Mouse (Mus musculus) cerebellum, postnatal 14 days (tissue): ENCODE results near the gene Pole3.
A peak's percentile ranks its signal among the peaks of the same experiment; 100 is the strongest.

Source experiments
- DNase-seq, 2 experiments: peaks; one replicate each; pipeline ENCODE4 v3.0.0; 2021; ENCODE audit warnings: mixed read lengths in 2 of 2

Gene Pole3

GRCm38 (mm10) chr4:62524651-62525488 lies at the start of gene Pole3, which contains the start of gene 4933430I17Rik:
Gene Pole3, minus strand, starts transcription at chr4:62525068.
Gene 4933430I17Rik, plus strand, starts transcription at chr4:62525369.
- DNase-seq, result peak; percentile 98

- no peak for DNase-seq
Observed at GRCm38 (mm10) chr4:62570029-62570428, 45.2 kb upstream of the Pole3 start.

- DNase-seq, result no peak
Observed at GRCm38 (mm10) chr4:62569603-62570002, 44.7 kb upstream of the Pole3 start.

- DNase-seq, result no peak
Observed at GRCm38 (mm10) chr4:62568359-62568758, 43.5 kb upstream of the Pole3 start.

- DNase-seq, result peak; percentile 61 to 76
Observed at GRCm38 (mm10) chr4:62567696-62568095, 42.8 kb upstream of the Pole3 start.

GRCm38 (mm10) chr4:62566530-62566929 lies 41.7 kb upstream of the Pole3 start:
- DNase-seq, result no peak

GRCm38 (mm10) chr4:62562006-62562405 lies 37.1 kb upstream of the Pole3 start:
- DNase-seq, result no peak

GRCm38 (mm10) chr4:62561630-62562001 lies 36.7 kb upstream of the Pole3 start:
- no peak for DNase-seq

- DNase-seq, result peak; percentile 88 to 90
Observed at GRCm38 (mm10) chr4:62560963-62561629, 36.2 kb upstream of the Pole3 start.

GRCm38 (mm10) chr4:62559797-62560329 lies 35.0 kb upstream of the Pole3 start, which contains the start of gene Rgs3:
Gene Rgs3, plus strand, starts transcription at chr4:62559847.
- DNase-seq, result no peak

GRCm38 (mm10) chr4:62557436-62557835 lies 32.6 kb upstream of the Pole3 start:
- no peak for DNase-seq

GRCm38 (mm10) chr4:62551966-62552365 lies 27.1 kb upstream of the Pole3 start:
- DNase-seq, result no peak

- no peak for DNase-seq
Observed at GRCm38 (mm10) chr4:62544801-62545200, 19.9 kb upstream of the Pole3 start.

GRCm38 (mm10) chr4:62543782-62544181 lies 18.9 kb upstream of the Pole3 start:
- no peak for DNase-seq

- DNase-seq, result peak; percentile 53 to 61
Observed at GRCm38 (mm10) chr4:62541802-62542201, 16.9 kb upstream of the Pole3 start.

GRCm38 (mm10) chr4:62533729-62534128 lies 8.9 kb upstream of the Pole3 start:
- no peak for DNase-seq

- no peak for DNase-seq
Observed at GRCm38 (mm10) chr4:62527655-62528054, 2.8 kb upstream of the Pole3 start.

- no peak for DNase-seq
Observed at GRCm38 (mm10) chr4:62526256-62526655, 1.4 kb upstream of the Pole3 start.

GRCm38 (mm10) chr4:62525489-62525811 lies 582 bp upstream of the Pole3 start:
- DNase-seq, result no peak

- DNase-seq, result no peak
Observed at GRCm38 (mm10) chr4:62520892-62521400, 3.9 kb downstream of the Pole3 start.

GRCm38 (mm10) chr4:62519849-62520233 lies 5.0 kb downstream of the Pole3 start, which contains the start of gene Alad:
Gene Alad, minus strand, starts transcription at chr4:62519918.
- DNase-seq, result peak; percentile 82 to 86

- no peak for DNase-seq
Observed at GRCm38 (mm10) chr4:62519122-62519848, 5.6 kb downstream of the Pole3 start.
